Mouse (Mus musculus): Measurements from ENCODE around the gene Nfib. TPM values are rescaled to one million over a fixed set of nuclear protein-coding genes. Genes with fewer than 3 reads are reported as not detected.

Nfib gene
- polyA plus RNA-seq, 2 experiments = 1.7 to 2.6 TPM

GRCm38 (mm10) chr4:82377621-82378020, 327.9 kb downstream of the Nfib start:
- no peak overlapping the region for H3K4me3 ChIP-seq (ENCODE audit: insufficient read depth in 1 of 2, low read depth in 2 of 2, low read length in 2 of 2)
- no peak for TF ChIP-seq CTCF (IDR thresholded peaks at IDR 0.05; ENCODE audit: low read depth)
- WGBS (ENCODE audit: insufficient replicate concordance) = 65% methylated on average over 3 of the region's 3 CpGs
- ATAC-seq (ENCODE audit: insufficient read depth) (no peak), DNase-seq (ENCODE audit: low read depth in 3 of 3, low spot score in 3 of 3) (no peak)
- H3K27ac ChIP-seq = no peak overlapping the region
- H3K36me3 ChIP-seq (replicated peaks; ENCODE audit: control insufficient read depth, insufficient read depth, low read depth) = no peaks in the 10 kb centered on the region
- 0 out of 4 replicates have a peak, but pooled peaks cover 0 to 2% of the 10 kb centered on the region in 2 experiments for H3K4me1 ChIP-seq (replicated peaks; ENCODE audit: control insufficient read depth in 2 of 2, insufficient read depth in 2 of 2, low read length in 1 of 2)
- no peaks in the 10 kb centered on the region for H3K9me3 ChIP-seq (ENCODE audit: control insufficient read depth, low read length)
- H3K4me2 ChIP-seq (ENCODE audit: low read depth) = no peak overlapping the region
- no peaks in the 10 kb centered on the region for H3K27me3 ChIP-seq (ENCODE audit: control insufficient read depth, insufficient read depth, low read length)
- no peak overlapping the region for H3K9ac ChIP-seq (replicated peaks)

GRCm38 (mm10) chr4:82374560-82374959, 331.0 kb downstream of the Nfib start:
- DNase-seq (ENCODE audit: low read depth in 3 of 3, low spot score in 3 of 3) = no peak
- H3K4me3 ChIP-seq (ENCODE audit: insufficient read depth in 1 of 2, low read depth in 2 of 2, low read length in 2 of 2) = no peak overlapping the region

GRCm38 (mm10) chr4:82372217-82372616, 333.3 kb downstream of the Nfib start:
- no peaks in the 10 kb centered on the region for H3K9me3 ChIP-seq (ENCODE audit: control insufficient read depth, low read length)
- DNase-seq (ENCODE audit: low read depth in 3 of 3, low spot score in 3 of 3) = no peak
- no peaks in the 10 kb centered on the region for H3K27me3 ChIP-seq (ENCODE audit: control insufficient read depth, insufficient read depth, low read length)
- TF ChIP-seq EP300 (IDR thresholded peaks at IDR 0.05; ENCODE audit: low read depth) = no peak
- TF ChIP-seq CTCF (IDR thresholded peaks at IDR 0.05; ENCODE audit: low read depth) = no peak
- ATAC-seq (ENCODE audit: insufficient read depth) = no peak
- H3K4me2 ChIP-seq (ENCODE audit: low read depth) = no peak overlapping the region
- no peak overlapping the region for H3K27ac ChIP-seq
- no peaks in the 10 kb centered on the region for H3K36me3 ChIP-seq (replicated peaks; ENCODE audit: control insufficient read depth, insufficient read depth, low read depth)
- H3K9ac ChIP-seq (replicated peaks) = no peak overlapping the region
- no peak overlapping the region for H3K4me3 ChIP-seq (ENCODE audit: insufficient read depth in 1 of 2, low read depth in 2 of 2, low read length in 2 of 2)
- 72% methylated on average over 4 of the region's 4 CpGs for WGBS (ENCODE audit: insufficient replicate concordance)
- no peaks in the 10 kb centered on the region for H3K4me1 ChIP-seq (replicated peaks; ENCODE audit: control insufficient read depth in 2 of 2, insufficient read depth in 2 of 2, low read length in 1 of 2)

More at GRCm38 (mm10) chr4:82374560-82374959, 331.0 kb downstream of the Nfib start:
- no peak overlapping the region for H3K4me2 ChIP-seq (ENCODE audit: low read depth)
- H3K27me3 ChIP-seq (ENCODE audit: control insufficient read depth, insufficient read depth, low read length) = no peaks in the 10 kb centered on the region
- H3K4me1 ChIP-seq (replicated peaks; ENCODE audit: control insufficient read depth in 2 of 2, insufficient read depth in 2 of 2, low read length in 1 of 2) = no peaks in the 10 kb centered on the region
- whole genome bisulfite sequencing (ENCODE audit: insufficient replicate concordance) = 55% methylated on average over 5 of the region's 5 CpGs
- no peak for ATAC-seq (ENCODE audit: insufficient read depth)
- no peak for TF ChIP-seq EP300 (IDR thresholded peaks at IDR 0.05; ENCODE audit: low read depth)
- TF ChIP-seq CTCF (IDR thresholded peaks at IDR 0.05; ENCODE audit: low read depth) = no peak
- H3K9me3 ChIP-seq (ENCODE audit: control insufficient read depth, low read length) = no peaks in the 10 kb centered on the region
- H3K9ac ChIP-seq (replicated peaks) = no peak overlapping the region
- H3K27ac ChIP-seq = no peak overlapping the region
- no peaks in the 10 kb centered on the region for H3K36me3 ChIP-seq (replicated peaks; ENCODE audit: control insufficient read depth, insufficient read depth, low read depth)

- H3K27me3 ChIP-seq (ENCODE audit: control insufficient read depth, insufficient read depth, low read length) = no peaks in the 10 kb centered on the region
- H3K9ac ChIP-seq (replicated peaks) = no peak overlapping the region
- H3K36me3 ChIP-seq (replicated peaks; ENCODE audit: control insufficient read depth, insufficient read depth, low read depth) = no peaks in the 10 kb centered on the region
- no peaks in the 10 kb centered on the region for H3K4me1 ChIP-seq (replicated peaks; ENCODE audit: control insufficient read depth in 2 of 2, insufficient read depth in 2 of 2, low read length in 1 of 2)
- ATAC-seq (ENCODE audit: insufficient read depth) (no peak), DNase-seq (ENCODE audit: low read depth in 3 of 3, low spot score in 3 of 3) (no peak)
- no peaks in the 10 kb centered on the region for H3K9me3 ChIP-seq (ENCODE audit: control insufficient read depth, low read length)
- 64% methylated on average over 4 of the region's 4 CpGs for WGBS (ENCODE audit: insufficient replicate concordance)
- TF ChIP-seq CTCF (IDR thresholded peaks at IDR 0.05; ENCODE audit: low read depth) (no peak), EP300 (IDR thresholded peaks at IDR 0.05; ENCODE audit: low read depth) (no peak)
- no peak overlapping the region for H3K27ac ChIP-seq
- no peak overlapping the region for H3K4me2 ChIP-seq (ENCODE audit: low read depth)
- no peak overlapping the region for H3K4me3 ChIP-seq (ENCODE audit: insufficient read depth in 1 of 2, low read depth in 2 of 2, low read length in 2 of 2)
Measured at GRCm38 (mm10) chr4:82371471-82371870, 334.1 kb downstream of the Nfib start.

GRCm38 (mm10) chr4:82369011-82369776, 336.4 kb downstream of the Nfib start:
- Histone ChIP-seq H3K27me3 (ENCODE audit: control insufficient read depth, insufficient read depth, low read length) (no peaks in the 10 kb centered on the region), H3K4me2 (ENCODE audit: low read depth) (no peak overlapping the region), H3K36me3 (replicated peaks; ENCODE audit: control insufficient read depth, insufficient read depth, low read depth) (no peaks in the 10 kb centered on the region), H3K27ac (no peak overlapping the region), H3K4me1 (replicated peaks; ENCODE audit: control insufficient read depth in 2 of 2, insufficient read depth in 2 of 2, low read length in 1 of 2) (peaks cover 0 to 3% of the 10 kb centered on the region in 2 experiments; a peak in 2 of 4 replicates), H3K4me3 (ENCODE audit: insufficient read depth in 1 of 2, low read depth in 2 of 2, low read length in 2 of 2) (no peak overlapping the region), H3K9me3 (ENCODE audit: control insufficient read depth, low read length) (no peaks in the 10 kb centered on the region), H3K9ac (replicated peaks) (no peak overlapping the region)
- ATAC-seq (ENCODE audit: insufficient read depth) = no peak
- 66% methylated on average over 6 of the region's 6 CpGs for WGBS (ENCODE audit: insufficient replicate concordance)
- no peak for DNase-seq (ENCODE audit: low read depth in 3 of 3, low spot score in 3 of 3)
- TF ChIP-seq CTCF (IDR thresholded peaks at IDR 0.05; ENCODE audit: low read depth) (no peak), EP300 (IDR thresholded peaks at IDR 0.05; ENCODE audit: low read depth) (no peak)

Measured in liver, embryonic 14.5 days (tissue).